Mouse (Mus musculus): Measurements from ENCODE around the gene Arfgap3.

- no peak for TF ChIP-seq POLR2A (IDR thresholded peaks at IDR 0.05; ENCODE audit: insufficient read length, low read depth)
- TF ChIP-seq MYOD1 (IDR thresholded peaks at IDR 0.05; ENCODE audit: control insufficient read depth in 1 of 3, insufficient read length in 2 of 3, low read depth in 2 of 3): no peak
- no peak for TF ChIP-seq MAX (IDR thresholded peaks at IDR 0.05; ENCODE audit: low read depth)
- no peak for TF ChIP-seq MYOG (IDR thresholded peaks at IDR 0.05; ENCODE audit: control insufficient read depth in 1 of 3, insufficient read depth in 1 of 3, insufficient read length in 2 of 3, low read depth in 2 of 3)
- TF ChIP-seq USF1 (IDR thresholded peaks at IDR 0.05; ENCODE audit: low read depth): no peak
- TF ChIP-seq CEBPB (IDR thresholded peaks at IDR 0.05; ENCODE audit: insufficient read depth, poor library complexity, severe bottlenecking): no peak
- TF ChIP-seq TCF12 (IDR thresholded peaks at IDR 0.05; ENCODE audit: insufficient read depth, poor library complexity, severe bottlenecking): no peak
- no peak for TF ChIP-seq TCF3 (IDR thresholded peaks at IDR 0.05; ENCODE audit: insufficient read length, low read depth)
These were observed 51.2 kb downstream of the Arfgap3 start for GRCm38 (mm10) chr15:83298810-83299209.
